Mouse (Mus musculus): ENCODE results near the gene Elf5.
A peak's percentile ranks its signal among the peaks of the same experiment; 100 is the strongest.

Gene Elf5

DNA sequence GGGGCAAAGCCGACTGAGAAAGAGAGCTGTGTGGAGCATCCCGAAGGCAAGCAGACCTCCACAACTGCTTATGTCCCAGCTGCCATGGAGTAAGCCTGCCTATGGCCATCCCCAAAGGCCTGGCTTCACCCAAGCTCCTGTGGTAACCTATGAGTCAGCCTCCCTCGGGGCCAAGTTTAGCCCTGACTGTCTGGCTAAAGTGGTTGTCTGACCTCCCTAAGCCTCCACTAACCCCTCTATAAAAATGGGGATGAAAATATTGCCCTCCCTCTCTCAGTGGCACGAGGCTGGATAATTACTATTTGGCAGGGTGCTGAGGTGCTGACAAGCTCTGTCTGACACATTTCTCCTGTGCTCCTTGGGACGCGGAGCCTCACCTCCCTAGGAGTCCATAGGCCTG, at the start of gene Elf5:
TSS of gene Elf5 (plus strand) at position 341 of the 400 bp plus-strand sequence.
- no peak for DNase-seq (ENCODE audit: low spot score)

DNA sequence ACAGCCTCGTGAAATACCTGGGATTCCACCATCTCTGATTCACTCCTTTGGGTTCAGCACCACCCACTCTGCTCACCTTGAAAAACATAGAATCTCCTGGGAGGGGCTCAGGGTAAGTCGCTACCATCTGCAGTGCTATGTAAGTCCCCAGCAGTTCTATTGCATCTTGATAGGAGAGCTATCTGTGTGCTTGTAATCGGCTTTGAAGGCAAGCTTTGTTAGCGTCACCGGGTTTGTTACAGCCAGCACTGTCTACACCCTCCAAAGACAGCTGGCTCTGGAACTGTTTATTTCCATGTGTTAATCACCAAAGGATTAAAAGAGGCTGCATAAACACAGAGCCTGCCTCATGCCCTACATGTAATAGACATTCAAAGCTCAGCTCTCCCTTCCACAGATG, 38.9 kb upstream of the Elf5 start:
- no peak for DNase-seq (ENCODE audit: low spot score)

DNA sequence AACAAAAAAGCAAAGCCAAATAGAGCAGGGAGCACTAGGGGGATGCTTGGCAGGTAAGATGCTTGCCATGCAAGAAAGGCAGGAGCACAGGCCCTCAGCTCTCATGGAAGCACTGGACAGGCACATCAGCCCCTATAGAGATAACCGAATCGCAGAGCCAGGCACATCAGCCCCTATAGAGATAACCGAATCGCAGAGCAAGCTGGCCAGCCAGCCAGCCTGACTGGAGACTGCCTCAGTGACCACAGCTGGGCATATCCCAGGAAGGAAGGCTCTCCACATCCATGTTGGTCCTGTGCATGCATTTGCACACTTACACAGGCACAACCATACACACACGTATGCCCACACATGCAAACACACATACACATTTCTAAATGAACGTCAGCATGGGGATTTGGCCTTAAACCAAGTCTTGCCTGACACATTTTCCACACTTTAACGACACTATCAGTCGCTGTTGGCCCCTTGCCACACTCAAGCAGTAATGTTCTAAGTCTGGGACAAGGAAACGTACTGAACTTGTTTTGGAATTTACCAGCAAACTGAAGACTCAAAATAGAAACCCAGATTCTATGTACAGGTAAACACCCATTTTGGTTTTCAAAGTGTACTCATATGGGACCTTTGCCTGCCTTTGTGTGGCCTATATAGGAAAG, 31.9 kb upstream of the Elf5 start:
- peak; percentile 9 for DNase-seq (ENCODE audit: low spot score)

DNA sequence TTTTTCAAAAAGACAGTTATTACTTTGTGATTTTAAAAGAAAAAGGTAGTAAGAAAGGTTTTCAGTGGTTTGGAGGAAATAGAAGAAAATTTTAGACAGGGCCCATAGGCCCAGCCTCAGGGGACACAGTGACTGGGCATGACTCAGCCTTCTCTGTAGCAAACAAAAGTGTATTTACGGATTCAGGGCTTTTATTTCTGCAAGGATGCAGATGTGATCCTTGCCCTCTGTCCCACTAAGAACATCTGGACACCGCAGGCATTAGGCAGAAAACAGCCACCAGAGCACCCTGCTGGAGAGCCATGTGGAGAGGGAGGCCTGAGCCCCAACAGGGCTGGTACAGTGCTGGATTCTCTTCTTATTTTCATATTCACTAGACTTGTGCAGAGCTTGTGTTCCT, 29.3 kb upstream of the Elf5 start:
- no peak for DNase-seq (ENCODE audit: low spot score)

DNA sequence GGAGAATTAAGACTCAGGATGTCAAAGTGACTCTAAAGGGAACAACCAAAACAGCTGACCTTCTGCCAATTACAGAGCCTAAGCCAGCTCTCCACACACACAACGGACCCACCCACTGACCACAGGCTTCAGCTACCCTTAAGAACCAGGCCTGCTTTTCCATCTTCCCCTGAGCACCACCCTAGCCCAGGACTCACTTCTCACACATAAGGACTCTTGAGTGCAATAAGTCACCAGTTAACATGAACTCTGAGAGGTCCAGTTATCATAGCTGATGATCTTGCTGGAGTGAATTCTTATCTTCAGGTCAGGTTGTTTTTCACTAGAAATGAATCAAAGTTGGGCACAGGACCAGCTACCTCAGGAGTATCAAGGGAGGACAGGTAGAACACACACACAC, 23.6 kb upstream of the Elf5 start:
- DNase-seq (ENCODE audit: low spot score) = no peak

DNA sequence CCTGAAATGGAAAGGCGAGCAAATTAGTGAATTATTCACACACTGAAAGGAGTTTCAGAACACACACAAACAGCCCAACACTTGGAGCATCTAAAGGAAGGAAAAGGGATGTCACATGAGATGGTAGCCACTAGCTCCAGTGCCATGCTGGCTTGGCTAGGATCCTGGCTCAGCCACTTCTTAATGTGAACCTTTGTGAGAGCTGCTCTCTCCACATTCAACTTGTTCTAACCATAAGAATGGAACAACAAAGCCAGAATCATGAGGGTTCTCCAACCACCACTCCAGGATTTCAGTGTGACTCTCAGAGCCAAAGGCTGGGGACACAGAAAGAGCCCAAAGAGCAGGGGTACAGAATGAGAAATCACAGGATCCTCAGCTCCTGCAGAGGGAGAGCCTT, 23.2 kb upstream of the Elf5 start:
- DNase-seq (ENCODE audit: low spot score) = no peak

DNA sequence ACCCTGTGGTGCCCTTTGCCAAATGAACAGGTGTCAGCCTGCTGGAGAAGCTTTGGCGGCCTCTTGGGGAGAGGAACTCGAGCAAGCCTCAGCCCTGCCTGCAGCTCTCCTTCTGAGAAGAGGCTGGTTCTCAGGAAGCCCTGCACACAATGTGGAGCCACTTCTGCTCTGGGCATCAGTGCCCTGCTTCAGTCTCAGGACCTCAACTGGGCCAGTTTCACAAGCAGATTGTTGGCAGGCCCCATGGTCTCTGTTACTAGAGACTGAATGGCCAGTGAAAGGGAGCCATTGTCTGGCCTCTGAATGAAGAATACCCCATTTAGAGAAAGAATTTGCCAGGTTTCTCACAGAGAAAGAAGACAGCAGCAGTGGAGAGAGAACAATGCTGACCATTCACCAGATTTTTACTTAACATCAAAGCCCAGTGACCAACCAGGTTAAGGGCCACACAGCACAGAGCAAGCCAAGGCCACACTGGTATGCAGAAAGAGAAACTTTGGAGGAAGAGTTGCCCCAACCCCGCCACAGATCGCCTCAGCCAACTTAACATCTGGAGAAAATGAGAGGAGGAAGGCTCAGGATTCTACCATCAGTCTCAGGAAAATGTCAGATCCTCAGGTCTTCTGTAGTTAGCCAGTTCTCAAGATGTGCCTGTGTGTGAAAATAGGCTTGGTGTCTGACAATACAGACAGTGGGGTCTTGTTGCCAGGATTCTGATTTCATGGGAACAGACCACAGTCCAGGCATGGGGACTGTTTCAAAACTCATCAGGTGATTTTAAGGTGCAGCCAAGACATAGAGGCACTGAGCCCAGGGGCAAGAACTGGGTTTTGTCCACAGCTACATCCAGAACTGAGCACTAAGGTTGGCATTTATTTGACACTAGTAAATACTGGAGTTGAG, 21.2 kb upstream of the Elf5 start:
- no peak for DNase-seq (ENCODE audit: low spot score)

DNA sequence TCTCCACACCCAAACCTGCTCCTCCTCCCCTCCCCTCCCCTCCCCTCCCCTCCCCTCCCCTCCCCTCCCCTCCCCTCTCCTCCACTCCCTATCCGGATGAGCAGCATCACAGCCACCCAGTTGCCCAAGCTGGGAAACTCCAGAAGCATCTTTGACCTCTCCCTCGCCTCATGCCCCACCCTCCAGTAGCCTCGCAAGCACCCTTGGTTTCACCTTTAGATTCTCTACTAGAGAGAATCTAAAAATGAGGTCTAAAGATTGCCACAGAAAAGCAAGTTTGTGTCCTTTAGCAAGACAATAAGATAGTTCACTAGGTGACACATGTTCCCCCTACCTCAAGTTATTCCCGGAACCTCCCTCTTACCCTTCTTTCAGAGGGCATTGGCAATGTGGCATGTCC, 19.9 kb upstream of the Elf5 start:
- DNase-seq (ENCODE audit: low spot score) = no peak

DNA sequence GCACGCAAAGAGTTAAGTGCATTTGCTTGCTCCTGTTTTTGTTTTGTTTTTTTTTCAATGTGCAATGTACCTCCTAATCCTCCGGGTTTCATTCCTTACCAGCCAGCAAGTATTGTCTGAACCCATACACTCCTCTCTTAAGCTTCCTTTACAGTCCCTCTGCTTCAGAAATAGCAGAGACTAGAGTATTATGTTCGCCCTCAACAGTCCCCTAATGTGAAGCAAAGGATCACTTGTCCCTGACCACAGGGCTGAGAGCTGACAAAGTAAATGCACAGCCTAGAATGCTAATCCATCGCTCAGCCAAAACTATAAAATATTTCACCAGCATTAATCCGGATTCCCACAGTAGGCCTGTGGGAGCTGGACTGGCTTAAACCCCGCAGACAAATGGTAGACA, 13.4 kb upstream of the Elf5 start:
- no peak for DNase-seq (ENCODE audit: low spot score)

DNA sequence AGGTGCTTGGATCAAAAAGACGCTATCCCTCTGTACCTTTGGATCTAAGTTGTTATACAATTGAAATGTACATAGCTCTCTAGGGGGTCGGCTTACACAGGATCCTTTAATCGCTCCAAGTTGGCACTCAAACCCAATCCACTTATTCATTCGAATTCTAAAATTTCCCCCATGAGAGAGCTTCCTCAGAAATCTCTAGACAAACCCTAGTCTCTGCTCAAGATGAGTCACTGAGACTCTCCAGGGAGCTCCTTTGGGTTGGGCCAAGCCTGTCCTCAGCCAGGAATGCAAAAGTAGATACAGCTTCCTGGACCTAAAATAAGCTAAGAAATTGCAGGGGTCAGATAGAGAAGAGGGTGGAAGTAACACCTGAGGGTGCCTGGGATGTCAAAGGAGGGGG, 10.8 kb upstream of the Elf5 start:
- DNase-seq (ENCODE audit: low spot score) = no peak

DNA sequence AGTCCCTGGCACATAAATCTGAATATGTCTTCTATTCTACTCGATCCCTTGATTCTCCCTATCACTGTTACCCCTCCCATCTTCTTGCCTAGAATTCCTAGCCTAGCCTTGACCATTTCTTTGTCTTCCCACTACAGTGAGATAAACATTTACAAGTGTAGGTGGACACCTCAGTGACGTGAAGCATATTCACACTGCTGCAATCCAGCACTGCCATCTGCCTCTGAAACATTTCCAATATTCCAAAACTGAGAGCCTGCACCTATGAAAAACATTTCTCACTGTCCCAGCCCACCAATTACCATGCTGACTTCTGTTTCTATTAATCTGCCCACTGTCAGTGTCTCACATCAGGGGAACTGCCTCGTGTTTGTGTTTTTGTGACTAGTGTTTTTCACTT, 5.2 kb upstream of the Elf5 start:
- no peak for DNase-seq (ENCODE audit: low spot score)

DNA sequence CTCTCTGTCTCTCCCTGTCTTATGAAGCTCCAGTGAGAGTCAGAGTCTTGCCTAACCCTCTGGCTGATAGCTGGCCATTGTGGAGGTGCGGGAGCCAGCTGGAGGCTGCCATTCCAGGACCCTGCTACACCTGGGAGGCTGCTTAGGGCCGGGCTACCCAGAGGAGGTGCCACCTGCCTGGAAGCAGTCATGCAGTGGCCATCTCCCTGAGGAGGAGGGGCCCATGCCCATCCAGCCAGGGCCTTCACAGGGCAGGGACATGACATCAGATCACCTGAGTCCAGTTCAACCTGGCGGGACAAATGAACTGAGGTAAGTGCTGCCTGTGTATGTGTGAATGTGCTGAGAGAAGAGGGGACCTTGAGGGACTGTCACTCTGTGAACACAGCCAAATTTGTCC, 328 bp downstream of the Elf5 start:
- no peak for DNase-seq (ENCODE audit: low spot score)

DNA sequence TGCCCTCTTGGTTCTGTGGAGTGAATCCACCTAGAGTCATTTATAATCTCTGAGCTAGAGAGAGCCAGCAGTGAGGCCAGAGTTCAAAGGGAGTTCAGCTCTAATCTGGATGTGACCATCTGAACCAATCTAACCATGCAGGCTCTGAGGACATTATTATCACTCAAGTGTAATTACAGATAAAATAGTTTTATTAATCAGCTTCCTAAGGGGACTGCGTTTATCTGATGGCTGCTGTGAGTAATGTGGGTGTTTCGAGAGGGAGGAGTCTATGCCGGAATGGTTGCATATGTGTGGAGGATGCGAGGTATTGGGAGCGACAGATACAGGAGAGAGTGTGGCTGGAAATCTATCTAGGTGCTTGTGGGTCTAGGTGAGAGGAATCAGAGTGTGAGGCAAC, 1.9 kb downstream of the Elf5 start:
- DNase-seq (ENCODE audit: low spot score) = no peak

DNA sequence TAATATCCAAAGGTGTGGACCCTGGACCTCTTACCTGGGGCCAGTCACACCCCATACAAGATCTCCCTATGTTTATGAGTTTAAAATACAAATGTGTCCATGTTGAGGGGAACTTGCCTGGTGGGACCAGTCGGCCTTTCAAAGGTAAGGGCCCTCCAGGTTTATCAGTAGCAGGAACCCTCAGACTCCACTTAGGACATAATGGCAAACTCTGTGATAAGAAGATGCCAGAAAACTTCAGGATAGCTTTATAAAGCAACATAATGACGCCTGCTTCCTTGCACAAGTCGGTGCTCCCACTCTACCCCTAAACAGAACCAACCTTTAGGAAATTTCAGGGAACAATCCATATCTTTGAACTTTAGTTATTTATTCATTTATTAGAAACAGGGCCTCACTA, 4.3 kb downstream of the Elf5 start:
- DNase-seq (ENCODE audit: low spot score) = no peak

DNA sequence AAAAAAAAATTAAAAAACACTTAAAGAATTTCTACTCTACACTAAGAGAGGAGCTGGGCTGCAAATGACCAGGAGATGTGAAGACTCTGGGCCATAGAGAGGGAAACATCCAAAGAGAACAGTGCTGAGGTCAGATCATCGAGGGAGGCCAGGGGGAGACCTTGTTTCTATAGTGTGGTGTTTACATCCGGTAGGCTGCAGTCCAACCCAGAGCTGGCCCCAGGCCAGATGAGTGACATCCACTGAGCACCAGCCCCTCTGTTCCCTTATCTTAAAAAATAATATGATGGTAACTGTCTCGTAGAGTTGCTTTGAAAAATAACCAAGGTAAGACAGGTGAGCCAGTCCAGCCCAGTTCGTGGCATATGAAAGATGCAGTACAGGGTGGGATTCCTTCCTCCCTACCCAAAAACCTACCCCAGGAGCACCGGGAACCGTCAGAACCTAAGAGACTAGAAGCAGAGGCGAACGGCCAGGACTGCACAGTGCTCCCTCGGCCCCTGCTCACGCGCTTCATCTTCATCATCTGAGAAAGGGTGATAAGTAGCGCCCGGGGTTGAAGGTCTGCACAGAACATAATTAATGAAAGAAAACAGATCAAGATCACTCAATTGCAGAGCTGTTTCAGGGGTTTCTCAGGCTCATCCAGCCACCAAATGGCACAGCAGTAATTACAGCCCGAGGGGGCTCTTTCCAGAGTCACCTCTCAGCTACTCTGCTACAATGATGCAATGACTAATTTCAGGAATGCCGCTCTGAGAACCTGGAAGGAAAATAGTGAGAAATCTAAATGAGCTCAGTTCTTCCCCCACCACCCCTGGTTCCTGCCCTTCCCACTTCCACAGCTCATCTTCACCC, 9.4 kb downstream of the Elf5 start:
- no peak for DNase-seq (ENCODE audit: low spot score)

DNA sequence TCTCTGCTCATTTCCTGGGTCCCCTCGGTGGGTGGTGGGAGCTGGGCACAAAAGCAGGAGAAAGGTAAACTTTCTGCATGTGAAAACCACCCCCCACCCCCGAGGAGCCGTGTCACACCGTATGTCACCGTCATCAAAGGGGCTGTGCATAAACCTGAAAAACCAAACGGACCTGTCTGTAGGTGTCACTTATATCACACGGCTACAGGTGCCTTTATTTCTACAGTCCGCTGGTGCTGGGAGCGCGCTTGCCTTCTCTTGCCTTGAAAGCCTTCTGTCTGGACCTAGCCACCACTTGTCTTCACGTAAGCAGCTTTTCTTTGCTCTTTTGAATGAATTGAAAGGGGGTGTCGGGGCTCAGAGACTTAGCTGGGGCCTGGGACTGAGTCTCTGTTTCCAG, 12.4 kb downstream of the Elf5 start:
- no peak for DNase-seq (ENCODE audit: low spot score)

DNA sequence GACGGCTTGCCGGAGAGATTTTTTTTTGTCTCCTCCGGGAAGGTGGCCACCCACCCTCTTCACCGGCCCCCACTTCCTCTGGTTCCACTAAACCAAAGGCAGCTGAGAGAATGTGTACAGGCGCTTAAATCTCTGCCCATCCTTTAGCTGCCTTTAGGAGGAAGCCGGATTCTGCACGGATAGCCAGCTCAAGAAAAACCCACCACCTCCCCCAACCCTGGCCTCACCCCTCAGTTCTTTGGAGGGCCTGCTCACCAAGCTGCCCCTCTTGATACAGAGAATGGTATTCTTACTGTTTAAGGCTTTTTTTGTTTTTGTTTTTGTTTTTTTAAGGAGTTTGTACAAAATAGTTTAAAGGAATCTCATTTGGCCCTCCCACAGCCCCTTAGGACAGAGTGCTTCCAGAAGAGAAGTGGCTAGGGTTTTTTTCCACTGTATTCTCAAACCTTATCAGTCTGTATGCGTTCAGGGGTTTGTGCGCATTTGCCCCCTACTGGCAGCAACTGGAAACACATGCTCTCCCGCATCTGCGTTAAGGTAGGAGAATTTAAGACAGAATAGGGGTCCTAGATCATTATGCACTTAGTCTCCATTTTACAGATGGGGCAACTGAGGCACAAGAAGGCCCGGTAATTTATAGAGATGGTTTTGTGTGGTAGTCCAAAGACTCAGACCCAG, 13.0 kb downstream of the Elf5 start:
- DNase-seq (ENCODE audit: low spot score) = peak; percentile 37

DNA sequence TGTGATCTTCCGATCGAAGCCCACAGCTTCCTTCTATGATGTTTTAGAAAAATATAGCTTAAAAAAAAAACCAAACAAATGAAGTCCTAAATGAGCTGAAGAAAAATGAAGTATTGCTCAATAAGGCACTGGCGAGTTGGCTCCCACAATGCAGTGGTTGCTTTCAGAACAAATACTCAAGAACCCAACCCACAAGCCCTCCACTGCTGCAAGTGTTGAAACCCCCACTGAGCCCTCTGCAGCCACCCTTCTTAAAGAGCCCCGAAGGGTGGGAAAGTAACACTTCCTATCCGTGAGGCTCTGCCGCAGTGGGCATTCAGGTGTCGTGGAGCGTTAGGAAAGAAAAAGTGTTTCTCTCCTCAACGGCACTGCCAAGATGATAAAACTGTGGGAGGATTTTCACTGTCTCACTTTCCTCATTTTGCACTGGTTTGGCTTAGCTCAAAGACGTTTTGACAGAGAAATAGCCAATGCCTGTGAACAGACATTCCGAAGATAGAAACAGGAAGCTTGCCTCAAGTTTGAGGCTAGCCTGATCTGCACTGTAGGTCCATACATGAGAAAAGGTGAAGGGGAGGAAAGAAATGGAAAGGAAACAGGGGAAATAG, 14.1 kb downstream of the Elf5 start:
- DNase-seq (ENCODE audit: low spot score) = no peak

DNA sequence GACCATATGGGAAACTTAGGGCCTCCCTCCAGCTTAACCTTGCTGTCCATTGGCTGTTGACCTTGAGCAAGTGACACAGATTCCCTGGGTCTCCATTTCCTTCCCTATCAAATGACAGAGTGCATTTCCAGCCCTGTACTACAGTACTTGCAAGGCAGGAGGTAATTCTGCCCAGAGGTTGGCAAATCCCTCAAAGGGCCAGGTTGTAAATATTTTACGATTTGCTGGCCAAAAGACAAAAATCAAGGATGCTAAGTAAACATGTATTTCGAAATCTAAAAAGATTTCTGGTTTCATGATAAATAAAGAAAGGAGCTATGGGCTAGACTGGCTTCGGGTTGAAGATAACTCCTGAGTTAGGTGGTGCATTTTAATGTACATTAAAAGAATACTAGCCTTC, 16.9 kb downstream of the Elf5 start:
- DNase-seq (ENCODE audit: low spot score) = no peak

DNA sequence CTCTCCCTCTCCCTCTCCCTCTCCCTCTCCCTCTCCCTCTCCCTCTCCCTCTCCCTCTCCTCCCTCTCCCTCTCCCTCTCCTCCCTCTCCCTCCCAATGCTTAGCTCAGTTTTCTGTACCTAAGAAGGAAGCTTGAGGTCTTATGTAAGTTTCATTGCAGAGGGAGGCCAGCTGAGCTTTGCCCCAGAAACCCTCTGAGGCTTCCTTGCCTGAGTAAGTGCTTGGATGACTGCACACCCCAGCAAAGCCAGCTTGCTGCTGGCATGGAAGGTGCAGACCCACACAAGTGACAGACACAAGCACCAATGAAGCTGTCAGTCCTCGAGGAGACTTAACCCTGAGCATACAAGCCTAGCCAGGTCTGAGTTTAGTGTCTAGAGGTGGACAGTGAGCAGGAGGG, 19.2 kb downstream of the Elf5 start:
- DNase-seq (ENCODE audit: low spot score) = no peak

DNA sequence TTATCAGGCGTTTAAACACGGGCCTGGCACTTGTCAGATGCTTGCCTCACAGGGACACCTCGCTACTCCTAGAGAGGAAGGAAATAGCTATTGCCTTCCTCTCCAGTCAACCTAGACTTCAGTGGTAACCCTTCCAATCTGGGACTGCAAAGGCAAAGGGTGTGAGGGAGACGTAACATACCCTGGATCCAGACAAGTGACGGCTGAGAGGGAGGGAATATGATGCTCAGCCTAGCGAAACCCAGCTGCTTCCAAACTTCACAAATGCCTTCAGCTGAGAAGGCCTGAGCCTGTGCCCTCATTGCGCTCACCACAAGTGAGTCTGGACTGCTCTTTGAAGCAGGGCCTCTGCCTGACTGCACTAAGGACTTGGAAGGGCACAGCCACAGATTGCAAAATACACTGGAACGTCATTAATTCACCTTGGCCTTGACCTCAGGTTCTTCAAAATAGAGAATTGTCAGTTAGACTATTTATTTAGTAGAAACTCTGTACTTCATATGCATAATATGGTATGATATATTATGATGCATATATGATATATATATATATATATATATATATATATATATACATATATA, 21.3 kb downstream of the Elf5 start:
- DNase-seq (ENCODE audit: low spot score) = no peak
